In genomic region chr9:104328655-104329054, GRCm38 (mm10) we compare ENCODE assay signal across 11 mouse cellular contexts.
"Had no signal": no experiment of that assay in that cellular context is flagged by ENCODE, and none has a peak within 500 bp of the region (broad histone marks: within the 10 kb centered on the region; RNA-seq: fewer than 3 reads in every experiment).

No protein-coding gene starts in this region.

- DNase-seq: kidney, adult 8-10 months; kidney, postnatal 25 days; liver; liver, embryonic 13.5 days; liver, postnatal 0 days; right cerebral cortex, postnatal 25 days; thymus, postnatal 4 days had no signal

- ATAC-seq: inflammation-experienced regulatory T-cells, adult 6 months; intestine, postnatal 0 days; liver, postnatal 0 days; midbrain, embryonic 13.5 days had no signal

- H3K4me2 ChIP-seq: liver, embryonic 13.5 days; midbrain, embryonic 13.5 days had no signal

- H3K4me3 ChIP-seq: left cerebral cortex, adult 2 months; liver, embryonic 13.5 days; midbrain, embryonic 13.5 days had no signal

- H3K27ac ChIP-seq: left cerebral cortex, adult 2 months; liver, embryonic 13.5 days; midbrain, embryonic 13.5 days had no signal

- H3K27me3 ChIP-seq: liver, embryonic 13.5 days; midbrain, embryonic 13.5 days had no signal

- H3K9ac ChIP-seq: liver, embryonic 13.5 days; liver, postnatal 0 days; midbrain, embryonic 13.5 days had no signal

- H3K9me3 ChIP-seq: liver, embryonic 13.5 days; midbrain, embryonic 13.5 days had no signal

- H3K36me3 ChIP-seq: liver, embryonic 13.5 days; midbrain, embryonic 13.5 days had no signal

- H3K4me1 ChIP-seq: liver, embryonic 13.5 days; midbrain, embryonic 13.5 days had no signal
